Mouse (Mus musculus) heart, adult 2 months (tissue): ENCODE results near the gene Wdr86. TPM values are rescaled to one million over a fixed set of nuclear protein-coding genes. Genes with fewer than 3 reads are reported as not detected.

Experiments used
- DNase-seq, 2 experiments: peaks; one replicate each; pipeline ENCODE4 v3.0.0; 2021
- H3K27ac ChIP-seq: fragments of 200-600 bp; 2 replicates; pipeline ENCODE4 v1.8.1; 2022
- H3K27me3 ChIP-seq: fragments of 200-500 bp; 2 replicates; pipeline ENCODE4 v1.6.1; 2012; ENCODE audit warnings: mild to moderate bottlenecking, low read length, inconsistent platforms, mixed read lengths; ENCODE audit not compliant: control insufficient read depth, insufficient read depth
- H3K36me3 ChIP-seq: fragments of 200-500 bp; 2 replicates; pipeline ENCODE4 v1.6.1; 2012; ENCODE audit warnings: low read length, inconsistent platforms; ENCODE audit not compliant: control insufficient read depth, insufficient read depth
- H3K4me1 ChIP-seq: fragments of 200-500 bp; 2 replicates; pipeline ENCODE4 v1.6.1; 2011; ENCODE audit warnings: low read length; ENCODE audit not compliant: control insufficient read depth, insufficient read depth
- H3K4me3 ChIP-seq: fragments of 200-600 bp; 2 replicates; pipeline ENCODE4 v1.8.1; 2022
- H3K79me2 ChIP-seq: fragments of 200-500 bp; replicated peaks from 2 replicates; pipeline ENCODE4 v1.6.1; 2012; ENCODE audit warnings: mild to moderate bottlenecking, inconsistent platforms, low read length, moderate library complexity, mixed read lengths; ENCODE audit not compliant: control insufficient read depth, insufficient read depth
- H3K9ac ChIP-seq: fragments of 200-500 bp; 2 replicates; pipeline ENCODE4 v1.6.1; 2012; ENCODE audit warnings: low read depth, mild to moderate bottlenecking, control low read depth, inconsistent platforms, low read length, mixed read lengths
- CTCF ChIP-seq: fragments of 200-600 bp; IDR thresholded peaks from 2 replicates; pipeline ENCODE4 v1.8.1; 2022; ENCODE audit warnings: antibody characterized with exemption, mild to moderate bottlenecking, moderate library complexity
- EP300 ChIP-seq: fragments of 200-500 bp; IDR thresholded peaks from 2 replicates; pipeline ENCODE4 v1.6.1; 2011; ENCODE audit warnings: low read depth, low read length, control low read depth; ENCODE audit not compliant: insufficient read depth
- POLR2A ChIP-seq: fragments of 200-500 bp; IDR thresholded peaks from 2 replicates; pipeline ENCODE4 v1.6.1; 2011; ENCODE audit warnings: mild to moderate bottlenecking, low read depth, low read length, control low read depth; ENCODE audit not compliant: insufficient read depth
- WGBS: fragments of 180-500 bp; shearing (Covaris S2); methylation state at CpG from one replicate; pipeline ENCODE4 v1.1.7; 2018; 5-methylcytosine and 5-hydroxymethylcytosine counted together
- intact Hi-C: fragments of 180-260 bp; cut with DNase I; formaldehyde crosslinking; loops from one replicate; pipeline ENCODE4 v1.15.1; 2025
- polyA plus RNA-seq: library from polyadenylated mRNA; depleted of rRNA; stranded (reverse); fragments of >200 nt; gene quantifications from 2 replicates; pipeline ENCODE4 v1.2.3, GENCODE M21; 2012
- total RNA-seq, 2 experiments: library from RNA; stranded (reverse); gene quantifications; 2 replicates each; pipeline ENCODE4 v1.2.3; 2021

The Wdr86 gene
- total and polyA plus RNA-seq, 3 experiments: 0.43 to 1.4 (median 1.0) TPM

DNA sequence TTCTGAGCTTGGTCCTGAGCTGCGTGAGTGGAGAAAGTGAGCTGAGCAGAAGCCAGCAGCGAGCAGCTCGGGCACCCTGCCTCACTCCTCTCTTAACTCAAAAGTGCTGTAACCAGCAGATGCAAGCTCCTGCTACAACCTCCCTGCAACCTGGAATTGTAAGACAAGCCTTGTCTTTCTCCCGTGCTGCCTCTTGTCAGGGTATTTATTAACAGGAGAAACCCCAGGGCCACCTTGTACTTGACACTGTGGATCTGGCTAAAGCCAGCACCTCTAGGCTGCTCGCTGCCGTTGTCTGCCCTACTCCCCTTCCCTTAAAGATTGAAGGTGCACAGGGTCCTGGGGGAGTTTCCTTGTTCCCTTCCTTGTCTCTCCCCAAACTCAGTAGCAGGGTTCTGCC lies 16.5 kb downstream of the Wdr86 start:
- Histone ChIP-seq H3K4me1 (no peaks in the 10 kb centered on the region; the same call in 1 of the 2 replicates), H3K27ac (no peak overlapping the region), H3K36me3 (no peaks in the 10 kb centered on the region), H3K4me3 (no peak overlapping the region), H3K79me2 (no peaks in the 10 kb centered on the region), H3K9ac (no peak overlapping the region), H3K27me3 (no peaks in the 10 kb centered on the region)
- intact Hi-C loops: no loop called here
- no peak for TF ChIP-seq EP300
- DNase-seq: no peak
- 67% methylated on average over 6 of the region's 6 CpGs for WGBS

DNA sequence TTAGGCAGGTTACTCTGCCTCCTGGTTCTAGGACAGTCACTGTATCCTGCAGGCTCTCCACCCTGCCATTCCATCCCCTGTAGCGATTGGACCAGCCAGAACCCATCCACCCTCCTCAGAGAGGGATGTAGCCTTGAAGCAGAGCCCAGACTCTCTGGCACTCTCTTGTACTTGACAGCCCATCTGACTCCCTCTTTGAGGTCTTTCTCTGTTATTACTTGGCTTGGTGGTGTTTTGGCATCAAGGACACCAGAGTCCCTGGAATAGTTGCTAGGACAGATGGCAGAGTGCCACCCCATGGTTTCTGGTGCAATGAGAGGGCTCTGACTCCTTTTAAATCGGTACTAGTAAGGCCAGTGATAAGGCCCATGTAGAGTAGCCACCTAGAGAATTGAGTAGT lies 17.3 kb downstream of the Wdr86 start:
- intact Hi-C loops: no loop called here
- no peak overlapping the region for H3K27ac ChIP-seq
- H3K79me2 ChIP-seq: no peaks in the 10 kb centered on the region
- H3K9ac ChIP-seq: no peak overlapping the region
- no peak for DNase-seq
- no peaks in the 10 kb centered on the region for H3K27me3 ChIP-seq
- no peak overlapping the region for H3K4me3 ChIP-seq
- 34% methylated on average over 2 of the region's 2 CpGs for WGBS
- H3K4me1 ChIP-seq: no peaks in the 10 kb centered on the region; the same call in 1 of the 2 replicates
- TF ChIP-seq POLR2A (no peak), EP300 (no peak), CTCF (no peak)
- H3K36me3 ChIP-seq: no peaks in the 10 kb centered on the region

DNA sequence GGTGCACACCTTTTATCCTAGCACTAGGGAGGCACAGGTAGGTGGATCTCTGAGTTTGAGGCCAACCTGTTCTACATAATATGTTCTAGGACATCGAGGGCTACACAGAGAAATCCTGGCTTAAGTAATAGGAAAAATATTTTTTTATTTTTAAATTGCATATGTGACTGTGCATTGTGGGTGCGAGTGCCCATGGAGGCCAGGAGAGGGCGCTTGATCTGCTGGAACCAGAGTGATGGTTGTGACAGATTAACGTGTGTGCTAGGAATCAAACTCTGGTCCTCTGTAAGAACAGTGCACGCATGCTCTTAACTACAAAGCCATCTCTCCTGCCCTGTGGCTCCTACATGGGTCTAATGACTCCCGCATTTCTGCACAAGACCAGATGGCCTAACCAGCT lies 18.9 kb downstream of the Wdr86 start:
- Histone ChIP-seq H3K36me3 (no peaks in the 10 kb centered on the region), H3K27ac (no peak overlapping the region), H3K4me1 (no peaks in the 10 kb centered on the region; the same call in 1 of the 2 replicates), H3K4me3 (no peak overlapping the region), H3K27me3 (no peaks in the 10 kb centered on the region), H3K79me2 (no peaks in the 10 kb centered on the region), H3K9ac (no peak overlapping the region)
- no peak for TF ChIP-seq POLR2A
- no peak for TF ChIP-seq EP300
- TF ChIP-seq CTCF: peak; percentile 36
- no peak for DNase-seq
- 96% methylated on average over 6 of the region's 6 CpGs for WGBS
- intact Hi-C loops: no loop called here

GRCm38 (mm10) chr5:24709962-24710361 lies 20.6 kb downstream of the Wdr86 start:
- Histone ChIP-seq H3K4me3 (no peak overlapping the region), H3K4me1 (no peaks in the 10 kb centered on the region; the same call in 1 of the 2 replicates), H3K27me3 (no peaks in the 10 kb centered on the region), H3K27ac (no peak overlapping the region; the same call in 1 of the 2 replicates), H3K36me3 (no peaks in the 10 kb centered on the region), H3K9ac (no peak overlapping the region), H3K79me2 (no peaks in the 10 kb centered on the region)
- TF ChIP-seq EP300: no peak
- TF ChIP-seq CTCF: no peak
- TF ChIP-seq POLR2A: no peak
- 53% methylated on average over 2 of the region's 2 CpGs for WGBS
- intact Hi-C loops: no loop called here
- DNase-seq: peak; percentile 55 to 58

GRCm38 (mm10) chr5:24704615-24705014 lies 25.9 kb downstream of the Wdr86 start:
- no peaks in the 10 kb centered on the region for H3K4me1 ChIP-seq
- H3K27ac ChIP-seq: no peak overlapping the region
- no peaks in the 10 kb centered on the region; the same call in 1 of the 2 replicates for H3K36me3 ChIP-seq
- intact Hi-C loops: no loop called here
- TF ChIP-seq CTCF: no peak
- TF ChIP-seq POLR2A: no peak
- TF ChIP-seq EP300: no peak
- no peak overlapping the region for H3K9ac ChIP-seq
- WGBS: 77% methylated on average over 8 of the region's 8 CpGs
- H3K4me3 ChIP-seq: no peak overlapping the region
- no peaks in the 10 kb centered on the region for H3K27me3 ChIP-seq
- H3K79me2 ChIP-seq: no peaks in the 10 kb centered on the region
- DNase-seq: no peak

DNA sequence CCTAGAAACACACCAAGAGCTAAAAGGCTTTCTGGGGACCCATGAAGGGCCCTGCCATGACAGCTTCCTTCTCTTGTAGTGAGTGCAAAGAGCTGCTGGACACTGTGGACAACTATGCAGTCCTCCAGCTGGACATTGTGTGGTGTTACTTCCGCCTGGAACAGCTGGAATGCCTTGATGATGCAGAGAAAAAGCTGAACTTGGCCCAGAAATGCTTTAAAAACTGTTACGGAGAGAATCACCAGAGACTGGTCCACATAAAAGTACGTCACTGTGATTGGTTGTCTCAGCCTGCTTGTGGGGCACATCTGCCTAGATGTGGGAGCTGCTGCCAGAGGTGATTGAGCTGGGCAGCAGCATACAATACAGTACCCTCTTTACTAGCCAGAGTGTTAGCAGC lies 29.3 kb downstream of the Wdr86 start:
- TF ChIP-seq POLR2A: no peak
- no peak for TF ChIP-seq EP300
- no peak for TF ChIP-seq CTCF
- Histone ChIP-seq H3K4me3 (no peak overlapping the region), H3K27ac (no peak overlapping the region), H3K9ac (no peak overlapping the region), H3K27me3 (no peaks in the 10 kb centered on the region), H3K36me3 (peaks cover 2% of the 10 kb centered on the region; the same call in 1 of the 2 replicates), H3K4me1 (no peaks in the 10 kb centered on the region; the same call in 1 of the 2 replicates), H3K79me2 (no peaks in the 10 kb centered on the region)
- no peak for DNase-seq
- WGBS: 72% methylated on average over 3 of the region's 3 CpGs
- intact Hi-C loops: no loop called here
